Mouse (Mus musculus) lung, postnatal 0 days (tissue): Measurements from ENCODE around the gene Osbpl8.

Source experiments
- CTCF ChIP-seq: IDR thresholded peaks from 2 replicates; pipeline ENCODE4 v1.5.1; 2016; ENCODE audit warnings: antibody characterized with exemption, mild to moderate bottlenecking
- EP300 ChIP-seq: IDR thresholded peaks from 2 replicates; pipeline ENCODE4 v1.6.1; 2016; ENCODE audit warnings: antibody characterized with exemption, mild to moderate bottlenecking, control low read depth

- no peak for TF ChIP-seq CTCF
- TF ChIP-seq EP300, result no peak
Measured at GRCm38 (mm10) chr10:111258256-111258655, 93.7 kb downstream of the Osbpl8 start.
